Mouse (Mus musculus) liver, adult 10 weeks (tissue): ENCODE measurements around the gene Ssbp3. TPM values are rescaled to one million over a fixed set of nuclear protein-coding genes. Genes with fewer than 3 reads are reported as not detected.

ENCODE experiments used
- polyA plus RNA-seq: library from polyadenylated mRNA; stranded (reverse); fragments of 350-450 nt; fragmentation: Illumina TruSeq; extraction: RNeasy Lipid Tissue Mini Kit (QIAGEN cat#74804); gene quantifications from one replicate; pipeline ENCODE4 v1.2.3, GENCODE M21; 2014; ENCODE audit warnings: low read depth, low replicate concordance

Gene Ssbp3
- polyA plus RNA-seq, result 34.5 TPM

GRCm38 (mm10) chr4:106910201-106911172, at the start of gene Ssbp3:
Gene Ssbp3, plus strand, starts transcription at chr4:106910701.

DNA sequence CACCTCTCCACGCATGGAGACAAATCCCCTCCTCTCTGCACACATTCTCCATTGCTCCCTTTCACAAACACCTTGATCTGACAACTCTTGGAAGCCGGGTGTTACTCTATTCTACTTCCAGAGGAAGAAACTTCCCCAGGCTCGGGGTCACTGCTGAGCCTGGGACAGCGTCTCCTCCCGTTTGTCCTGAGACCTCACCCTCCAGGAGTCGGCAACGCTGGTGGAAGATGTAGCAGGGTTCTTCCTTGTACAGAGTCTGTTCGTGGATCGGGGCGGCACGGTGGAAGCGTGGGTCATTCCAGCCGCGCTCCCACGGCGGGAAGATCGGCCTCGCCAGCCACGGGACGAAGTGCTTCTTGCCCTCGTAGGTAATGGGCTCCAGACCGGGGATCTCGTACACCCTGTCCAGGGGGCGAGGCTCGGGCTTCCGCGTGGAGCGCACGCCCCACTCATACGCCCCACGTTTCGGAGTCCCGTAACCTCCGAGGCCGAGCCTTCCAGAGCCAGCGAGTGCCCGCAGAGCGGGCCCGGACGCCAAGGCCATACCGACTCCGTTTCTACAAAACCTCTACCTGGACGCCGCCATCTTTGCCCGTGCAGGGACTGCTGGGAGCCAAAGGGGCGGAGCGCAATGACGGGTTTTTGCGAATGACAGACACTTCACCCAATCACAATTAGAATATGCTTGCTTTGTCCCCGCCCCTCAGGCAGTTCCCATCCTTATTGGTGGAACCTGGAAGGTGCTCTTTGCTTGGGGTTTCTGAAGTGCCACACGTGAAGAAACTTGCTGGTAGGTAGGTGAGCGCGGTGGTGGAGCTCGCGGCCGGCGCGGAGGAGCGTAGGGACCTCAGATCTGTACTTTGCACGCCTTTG, 156.0 kb downstream of the Ssbp3 start, which contains the start of the genes Mrpl37 and Cyb5rl:
Mrpl37 (minus strand) TSS at position 617 of the 873 bp plus-strand sequence.
Cyb5rl (plus strand) TSS at position 737 of the 873 bp plus-strand sequence.

DNA sequence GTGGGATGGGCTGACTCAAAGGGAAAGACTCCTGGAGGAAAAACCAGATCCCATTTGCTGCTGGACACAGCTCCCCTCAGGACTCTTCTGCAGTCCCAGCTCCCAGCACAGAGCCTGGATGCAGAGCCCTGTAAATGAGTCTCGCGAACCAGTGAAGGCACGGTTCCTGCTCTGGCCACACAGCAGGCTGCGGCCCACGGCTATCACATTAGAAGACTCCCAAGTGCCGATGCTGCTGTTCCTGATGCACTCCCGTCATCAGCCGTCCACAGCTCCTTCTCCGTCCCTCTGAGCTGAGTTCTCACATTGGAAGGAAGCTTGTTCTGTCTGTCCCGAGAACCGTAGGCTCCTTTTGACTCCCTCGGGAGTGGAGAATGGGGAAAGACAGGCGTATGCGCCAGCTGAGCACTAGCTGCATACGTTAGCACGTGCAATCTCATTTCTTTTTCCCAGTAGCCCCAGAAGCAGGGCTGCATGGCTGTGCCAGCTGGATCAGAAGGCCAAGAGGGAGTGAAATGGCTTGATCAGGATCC, 186.4 kb downstream of the Ssbp3 start, which contains the start of gene Cdcp2:
Cdcp2 (plus strand) TSS at position 51 of the 533 bp plus-strand sequence.

Other genes with a start within 250 kb of the Ssbp3 start
- gene Ttc4, start 231.8 kb upstream of the Ssbp3 start, polyA plus RNA-seq, result 14.6 TPM
- gene Mroh7, start 179.8 kb upstream of the Ssbp3 start, polyA plus RNA-seq, result not detected
- gene Fam151a, start 176.8 kb upstream of the Ssbp3 start, polyA plus RNA-seq, result not detected
- 0.77 TPM for gene Acot11, start 105.7 kb upstream of the Ssbp3 start, polyA plus RNA-seq
- gene Mrpl37, start 156.2 kb downstream of the Ssbp3 start, polyA plus RNA-seq, result 23.5 TPM
- 1.6 TPM for gene Cyb5rl, start 156.3 kb downstream of the Ssbp3 start, polyA plus RNA-seq
- gene Cdcp2, start 186.2 kb downstream of the Ssbp3 start, polyA plus RNA-seq, result not detected